Mouse (Mus musculus) liver, adult 2 months (tissue): ENCODE measurements around the gene Arl3.

Experiments
- CTCF ChIP-seq: fragments of 200-500 bp; IDR thresholded peaks from 2 replicates; pipeline ENCODE4 v1.5.1; 2011; ENCODE audit warnings: low read depth, low read length, control low read depth
- POLR2A ChIP-seq: fragments of 200-500 bp; IDR thresholded peaks from 2 replicates; pipeline ENCODE4 v1.6.1; 2011; ENCODE audit warnings: low read length, control low read depth; ENCODE audit not compliant: insufficient read depth; ENCODE audit errors: extremely low read depth

- TF ChIP-seq POLR2A = no peak
- TF ChIP-seq CTCF = no peak
Measured at GRCm38 (mm10) chr19:46621236-46622183, 48.5 kb upstream of the Arl3 start.
